Mouse (Mus musculus) liver, postnatal 0 days (tissue): ENCODE results near the gene Ap3d1. TPM values are rescaled to one million over a fixed set of nuclear protein-coding genes. Genes with fewer than 3 reads are reported as not detected.

Experiments
- ATAC-seq: fragments of 200-750 bp; cut with Nextera tagmentation; 2 replicates; pipeline ENCODE4 v1.8.0; 2017; ENCODE audit warnings: mild to moderate bottlenecking, moderate library complexity
- DNase-seq: peaks from one replicate; pipeline ENCODE4 v3.0.0-alpha.2; 2016
- H3K27ac ChIP-seq: fragments of 300-500 bp; sonication (generic); 2 replicates; pipeline ENCODE4 v1.5.1; 2014; ENCODE audit warnings: antibody characterized with exemption, moderate library complexity, mild to moderate bottlenecking, low read depth
- H3K27me3 ChIP-seq: fragments of 300-500 bp; sonication (generic); 2 replicates; pipeline ENCODE4 v1.6.1; 2014; ENCODE audit warnings: low read length, control low read depth, mixed read lengths; ENCODE audit not compliant: insufficient read depth
- H3K36me3 ChIP-seq: fragments of 300-500 bp; sonication (generic); replicated peaks from 2 replicates; pipeline ENCODE4 v1.6.1; 2014; ENCODE audit warnings: mild to moderate bottlenecking, control low read depth, low read length, moderate library complexity, mixed read lengths; ENCODE audit not compliant: insufficient read depth
- H3K4me1 ChIP-seq: fragments of 300-500 bp; sonication (generic); 2 replicates; pipeline ENCODE4 v1.6.1; 2014; ENCODE audit warnings: antibody characterized with exemption, mild to moderate bottlenecking, control low read depth; ENCODE audit not compliant: insufficient read depth
- H3K4me2 ChIP-seq: fragments of 300-500 bp; sonication (generic); 2 replicates; pipeline ENCODE4 v1.6.1; 2014; ENCODE audit warnings: low read depth, mild to moderate bottlenecking, low read length, moderate library complexity, mixed read lengths
- H3K4me3 ChIP-seq: fragments of 300-500 bp; sonication (generic); 2 replicates; pipeline ENCODE4 v1.5.1; 2014; ENCODE audit warnings: low read depth, low read length
- H3K9ac ChIP-seq: fragments of 300-500 bp; sonication (generic); replicated peaks from 2 replicates; pipeline ENCODE4 v1.6.1; 2014; ENCODE audit warnings: mild to moderate bottlenecking, moderate library complexity
- H3K9me3 ChIP-seq: fragments of 300-500 bp; sonication (generic); 2 replicates; pipeline ENCODE4 v1.6.1; 2016; ENCODE audit warnings: mild to moderate bottlenecking, control low read depth, low read length, mixed read lengths
- CTCF ChIP-seq: sonication (generic); IDR thresholded peaks from 2 replicates; pipeline ENCODE4 v1.5.1; 2016; ENCODE audit warnings: antibody characterized with exemption, low read depth
- EP300 ChIP-seq: IDR thresholded peaks from 2 replicates; pipeline ENCODE4 v1.6.1; 2016; ENCODE audit warnings: antibody characterized with exemption, low read depth, mild to moderate bottlenecking
- WGBS: fragments of 180-500 bp; shearing (Covaris S2); extraction: QIAGEN DNeasy Blood & Tissue Kit; methylation state at CpG from one replicate; pipeline ENCODE4 v1.1.7; 2014; ENCODE audit not compliant: insufficient replicate concordance; 5-methylcytosine and 5-hydroxymethylcytosine counted together
- polyA plus RNA-seq: library from polyadenylated mRNA; unstranded; fragments of >200 nt; fragmentation: Nextera tagmentation; extraction: Ambion mirVana; gene quantifications from 2 replicates; pipeline ENCODE4 v1.2.1, GENCODE M21; 2015

Gene Ap3d1
- polyA plus RNA-seq, 1 experiment from 2014 or later: 19.0 TPM

DNA sequence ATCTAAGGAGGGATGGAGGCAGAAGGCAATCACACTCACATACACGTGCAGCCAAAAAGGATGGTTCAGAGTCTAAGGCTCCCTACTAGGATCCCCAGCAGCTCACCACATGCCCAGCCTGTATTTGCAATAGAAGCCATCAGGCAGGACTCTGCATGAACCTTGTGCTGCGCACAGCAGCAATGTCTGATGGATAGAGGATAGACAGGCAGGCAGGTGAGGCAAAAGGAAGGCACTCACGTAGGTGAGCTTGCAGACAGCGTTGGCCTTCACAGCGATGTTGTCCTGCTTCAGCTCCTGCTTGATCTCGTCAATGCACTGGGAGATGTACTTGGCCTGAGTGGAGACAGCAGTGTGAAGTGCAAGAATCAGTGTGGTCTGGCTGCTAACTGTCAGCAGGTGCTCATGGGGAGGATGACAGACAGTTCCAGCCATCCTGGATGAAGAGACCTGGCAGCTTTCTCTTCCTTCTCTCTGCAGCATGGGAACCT lies 9.4 kb downstream of the Ap3d1 start:
- Histone ChIP-seq H3K4me1 (peaks cover 11% of the 10 kb centered on the region), H3K27me3 (no peaks in the 10 kb centered on the region), H3K9me3 (no peaks in the 10 kb centered on the region), H3K27ac (no peak overlapping the region), H3K36me3 (peaks cover 62% of the 10 kb centered on the region), H3K4me3 (no peak overlapping the region), H3K4me2 (no peak overlapping the region), H3K9ac (no peak overlapping the region)
- no peak for TF ChIP-seq CTCF
- TF ChIP-seq EP300: no peak
- 87% methylated on average over 6 of the region's 6 CpGs for WGBS
- ATAC-seq (no peak), DNase-seq (no peak)

GRCm38 (mm10) chr10:80727369-80728127 lies 14.5 kb downstream of the Ap3d1 start:
- H3K4me2 ChIP-seq: no peak overlapping the region
- H3K27me3 ChIP-seq: no peaks in the 10 kb centered on the region
- H3K9ac ChIP-seq: no peak overlapping the region
- peaks cover 88% of the 10 kb centered on the region for H3K36me3 ChIP-seq
- no peak for DNase-seq
- TF ChIP-seq CTCF (no peak), EP300 (no peak)
- no peak overlapping the region for H3K27ac ChIP-seq
- WGBS: 79% methylated on average over 5 of the region's 5 CpGs
- no peaks in the 10 kb centered on the region for H3K4me1 ChIP-seq
- no peak for ATAC-seq
- H3K9me3 ChIP-seq: no peaks in the 10 kb centered on the region
- no peak overlapping the region for H3K4me3 ChIP-seq

DNA sequence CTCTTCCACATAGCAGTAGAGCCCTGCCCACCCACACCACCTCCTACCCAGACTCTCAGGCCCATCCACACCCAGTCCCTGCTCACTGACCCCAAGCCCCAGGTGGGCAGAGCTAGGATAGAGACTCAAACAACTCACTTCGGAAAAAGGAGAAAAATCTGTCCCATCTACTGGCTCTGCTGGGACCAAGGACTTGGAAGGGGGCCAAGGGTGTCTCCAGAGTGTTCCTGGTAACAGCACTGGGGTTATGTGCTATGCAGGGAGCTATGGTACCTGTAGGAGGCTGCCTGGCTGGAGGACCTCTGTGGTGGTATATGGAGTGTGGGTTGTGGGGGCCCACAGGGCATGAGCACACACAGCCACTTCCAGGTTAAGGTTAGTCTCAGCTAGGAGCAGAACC lies 24.8 kb downstream of the Ap3d1 start:
- DNase-seq (no peak), ATAC-seq (no peak)
- WGBS: 80% methylated on average over 1 of the region's 1 CpGs

DNA sequence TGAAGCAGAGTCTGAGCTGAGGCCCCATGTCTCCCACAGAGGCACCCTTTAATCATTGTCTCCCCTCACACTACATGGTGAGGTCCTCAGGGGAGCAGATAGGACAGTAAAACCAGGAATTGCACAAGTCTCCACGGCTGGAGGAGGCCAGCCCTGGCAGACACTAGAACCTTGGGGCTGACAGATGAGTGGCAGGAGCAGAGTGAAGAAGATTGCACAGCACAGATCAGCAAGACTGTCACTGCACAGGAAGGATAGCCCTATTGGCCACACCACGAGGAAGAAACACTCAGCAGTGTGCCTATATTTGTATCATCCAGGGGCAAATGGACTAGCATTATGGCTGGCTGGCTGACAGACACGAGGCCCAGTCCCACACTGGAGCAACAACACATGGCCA lies 31.2 kb downstream of the Ap3d1 start:
- ATAC-seq (no peak), DNase-seq (no peak)
- no peak overlapping the region for H3K4me3 ChIP-seq
- no peak overlapping the region for H3K4me2 ChIP-seq
- TF ChIP-seq EP300 (no peak), CTCF (no peak)
- no peak overlapping the region for H3K27ac ChIP-seq
- no peaks in the 10 kb centered on the region for H3K4me1 ChIP-seq
- WGBS: 71% methylated on average over 3 of the region's 3 CpGs
- H3K36me3 ChIP-seq: peaks cover 90% of the 10 kb centered on the region
- H3K9ac ChIP-seq: no peak overlapping the region
- no peaks in the 10 kb centered on the region for H3K9me3 ChIP-seq
- H3K27me3 ChIP-seq: no peaks in the 10 kb centered on the region

More for the DNA sequence above, 24.8 kb downstream of the Ap3d1 start:
- Histone ChIP-seq H3K9me3 (no peaks in the 10 kb centered on the region), H3K4me1 (no peaks in the 10 kb centered on the region), H3K27ac (no peak overlapping the region), H3K4me2 (no peak overlapping the region), H3K27me3 (no peaks in the 10 kb centered on the region), H3K9ac (no peak overlapping the region), H3K36me3 (peaks cover 93% of the 10 kb centered on the region), H3K4me3 (no peak overlapping the region)
- TF ChIP-seq CTCF: no peak
- TF ChIP-seq EP300: no peak

DNA sequence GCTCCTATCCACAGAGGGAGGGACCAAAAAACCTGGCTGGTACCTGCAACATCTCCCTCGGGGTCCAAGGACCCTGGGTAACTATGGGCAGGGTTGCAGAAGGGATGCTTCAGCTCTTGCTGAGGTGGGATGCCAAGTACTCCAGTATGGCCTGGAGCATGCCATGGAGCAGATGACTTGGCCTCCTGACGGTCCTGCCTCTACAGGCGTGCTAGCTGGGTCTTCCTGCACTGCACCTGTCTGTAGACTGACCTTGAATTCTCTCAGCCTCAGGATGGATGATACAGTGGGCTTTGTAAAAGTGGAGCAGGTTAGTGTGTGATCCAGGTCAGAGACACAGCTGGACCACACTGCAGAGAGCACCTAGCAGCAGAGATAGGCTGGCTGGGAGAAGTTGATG lies 36.6 kb downstream of the Ap3d1 start:
- TF ChIP-seq CTCF (no peak), EP300 (no peak)
- no peak for DNase-seq
- H3K27me3 ChIP-seq: no peaks in the 10 kb centered on the region
- peaks cover 23% of the 10 kb centered on the region for H3K4me1 ChIP-seq
- H3K4me3 ChIP-seq: no peak overlapping the region
- no peak overlapping the region for H3K9ac ChIP-seq
- 68% methylated on average over 3 of the region's 3 CpGs for WGBS
- peaks cover 45% of the 10 kb centered on the region for H3K36me3 ChIP-seq
- H3K9me3 ChIP-seq: no peaks in the 10 kb centered on the region
- no peak for ATAC-seq
- no peak overlapping the region for H3K4me2 ChIP-seq
- no peak overlapping the region for H3K27ac ChIP-seq

DNA sequence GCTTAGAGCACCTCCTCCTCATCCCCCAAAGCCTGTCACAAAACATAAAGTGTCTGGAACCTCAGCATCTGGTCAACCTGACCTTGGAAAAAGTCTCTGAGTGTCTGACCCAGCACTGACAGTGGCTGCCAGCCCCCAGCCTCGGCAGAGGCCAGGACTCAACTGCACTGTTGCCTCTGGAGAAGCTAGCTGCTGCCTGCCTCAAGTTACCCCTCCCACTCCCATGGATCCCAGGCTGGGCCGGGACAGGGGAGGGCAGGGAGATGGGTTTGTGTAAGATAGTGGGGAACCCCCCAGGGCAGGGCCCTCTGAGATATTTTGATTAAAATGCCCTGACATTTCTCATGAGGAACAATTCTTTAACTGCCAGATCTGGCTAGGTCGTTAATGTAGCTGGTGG lies 37.0 kb downstream of the Ap3d1 start:
- ATAC-seq (no peak), DNase-seq (no peak)
- Histone ChIP-seq H3K4me2 (no peak overlapping the region), H3K27me3 (no peaks in the 10 kb centered on the region), H3K4me1 (peaks cover 28% of the 10 kb centered on the region), H3K9me3 (no peaks in the 10 kb centered on the region), H3K4me3 (no peak overlapping the region), H3K9ac (no peak overlapping the region), H3K27ac (no peak overlapping the region), H3K36me3 (peaks cover 41% of the 10 kb centered on the region)
- 37% methylated on average over 3 of the region's 3 CpGs for WGBS
- no peak for TF ChIP-seq CTCF
- TF ChIP-seq EP300: no peak
